Mouse (Mus musculus): ENCODE data around the gene Acat1.

Acat1 gene

DNA sequence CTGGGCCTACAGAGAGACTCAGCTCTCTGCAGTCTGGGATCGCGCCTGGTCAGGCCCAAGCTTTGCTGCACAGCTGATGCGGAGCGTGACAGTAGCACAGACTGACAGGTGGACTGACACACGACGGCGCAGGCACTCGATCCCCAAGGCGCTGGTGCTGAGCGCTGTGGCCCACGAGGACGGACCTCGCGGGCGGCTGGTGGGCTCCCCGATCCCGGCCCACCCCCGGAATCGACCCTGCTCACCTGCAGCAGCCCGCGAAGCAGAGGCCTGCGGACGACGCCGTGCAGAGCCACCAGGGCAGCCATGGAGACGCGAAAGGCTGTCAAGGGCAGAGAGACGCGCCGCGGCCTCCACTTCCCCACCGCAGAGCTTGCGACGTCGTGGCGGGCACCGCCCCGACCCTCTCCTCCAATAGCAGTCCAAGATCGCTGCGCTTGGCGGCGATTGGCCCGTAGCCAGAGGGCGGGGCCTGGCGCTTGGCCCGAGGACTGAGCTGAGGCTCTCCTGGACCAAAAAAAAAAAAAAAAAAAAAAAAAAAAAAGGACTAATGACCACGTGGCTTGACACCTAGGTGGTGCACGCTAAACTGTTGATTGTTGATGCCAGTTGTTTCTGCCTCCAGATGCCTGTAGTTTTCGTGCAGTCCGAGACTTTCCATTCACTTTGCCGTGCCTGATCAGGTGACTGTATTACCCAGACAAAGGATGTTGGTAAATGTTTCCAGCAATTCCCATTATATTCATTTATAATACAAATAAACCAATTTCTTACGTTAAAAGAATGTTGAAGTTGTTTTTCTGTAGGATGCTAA, at the start of gene Acat1:
Gene Acat1 (minus strand): TSS at position 415 of the 814 bp plus-strand sequence.
- DNase-seq (ENCODE audit: low spot score in 2 of 2): peak; percentile 77 to 88

GRCm38 (mm10) chr9:53634796-53635195, 24.6 kb upstream of the Acat1 start:
- DNase-seq (ENCODE audit: low spot score in 2 of 2): no peak

DNA sequence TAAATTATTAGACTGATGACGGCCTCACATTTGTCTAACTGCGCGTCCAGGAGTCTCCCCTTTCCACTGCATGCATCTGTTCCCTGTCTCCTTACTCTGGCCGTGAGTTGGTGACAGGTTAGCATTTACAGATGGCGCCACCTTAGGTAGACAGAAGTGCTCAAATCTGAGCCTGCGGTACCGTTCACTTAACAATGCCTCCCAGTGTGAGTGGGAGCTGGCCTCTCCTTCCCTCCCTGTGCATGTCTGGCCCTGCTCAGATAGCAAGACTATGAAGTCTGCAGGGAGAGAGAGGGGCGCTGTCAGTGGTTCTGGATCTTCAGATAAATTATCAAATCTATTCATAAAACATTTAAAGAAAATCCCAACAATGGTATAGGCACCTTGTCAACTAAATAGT, 5.1 kb upstream of the Acat1 start:
- DNase-seq (ENCODE audit: low spot score in 2 of 2): no peak

DNA sequence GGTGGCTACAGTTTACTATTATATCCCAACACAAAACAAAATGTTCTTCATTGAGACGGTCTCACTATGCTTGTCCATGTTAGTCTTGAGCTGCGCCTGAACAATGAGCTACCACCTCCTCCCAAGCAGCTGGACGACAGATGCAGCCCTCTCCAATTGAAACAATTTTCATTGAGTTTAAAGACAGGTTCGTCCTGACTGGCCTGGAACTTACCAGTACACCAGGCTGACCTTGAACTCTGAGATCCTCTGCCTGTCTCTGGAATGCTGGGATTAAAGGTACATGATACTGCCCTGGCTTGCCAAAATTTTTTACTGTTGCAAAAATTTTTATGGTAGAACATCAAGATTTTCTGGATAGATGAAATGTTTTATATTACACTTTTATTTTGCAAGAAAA, 4.1 kb upstream of the Acat1 start:
- no peak for DNase-seq (ENCODE audit: low spot score in 2 of 2)

- DNase-seq (ENCODE audit: low spot score in 2 of 2): no peak
Observed at GRCm38 (mm10) chr9:53609306-53609967, 745 bp downstream of the Acat1 start.

DNA sequence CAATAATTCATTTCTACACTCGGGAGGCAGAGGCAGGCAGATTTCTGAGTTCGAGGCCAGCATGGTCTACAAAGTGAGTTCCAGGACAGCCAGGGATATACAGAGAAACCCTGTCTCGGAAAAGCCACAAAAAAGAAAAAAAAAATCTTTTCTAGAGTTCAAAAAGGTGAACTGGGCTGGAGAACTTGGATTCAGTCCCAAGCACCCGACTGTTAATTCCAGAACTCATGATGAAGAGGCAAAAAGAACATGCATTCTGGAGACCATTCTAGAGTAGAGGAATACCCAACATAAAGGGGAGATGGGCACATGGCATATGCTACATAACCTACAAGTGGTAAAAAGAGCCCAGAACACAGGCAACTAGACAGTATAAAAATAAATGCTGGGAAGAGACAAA, 2.4 kb downstream of the Acat1 start:
- DNase-seq (ENCODE audit: low spot score in 2 of 2): no peak

DNA sequence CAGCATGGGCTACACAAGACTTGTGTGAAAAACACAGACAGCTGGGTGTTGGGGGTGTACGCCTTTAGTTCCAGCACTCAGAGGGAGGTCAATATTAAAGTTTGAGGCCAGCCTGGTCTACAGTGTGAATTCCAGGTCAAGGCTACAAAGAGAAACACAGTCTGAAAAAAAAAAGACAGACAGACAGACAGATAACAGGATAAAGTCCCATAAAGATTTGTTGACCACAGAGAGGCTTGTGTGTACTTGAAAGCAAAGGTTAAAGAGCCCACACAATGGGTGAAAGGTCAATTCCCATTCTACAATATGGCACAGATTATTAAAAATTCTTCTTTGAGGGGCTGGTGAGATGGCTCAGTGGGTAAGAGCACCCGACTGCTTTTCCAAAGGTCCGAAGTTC, 3.0 kb downstream of the Acat1 start:
- DNase-seq (ENCODE audit: low spot score in 2 of 2): no peak

DNA sequence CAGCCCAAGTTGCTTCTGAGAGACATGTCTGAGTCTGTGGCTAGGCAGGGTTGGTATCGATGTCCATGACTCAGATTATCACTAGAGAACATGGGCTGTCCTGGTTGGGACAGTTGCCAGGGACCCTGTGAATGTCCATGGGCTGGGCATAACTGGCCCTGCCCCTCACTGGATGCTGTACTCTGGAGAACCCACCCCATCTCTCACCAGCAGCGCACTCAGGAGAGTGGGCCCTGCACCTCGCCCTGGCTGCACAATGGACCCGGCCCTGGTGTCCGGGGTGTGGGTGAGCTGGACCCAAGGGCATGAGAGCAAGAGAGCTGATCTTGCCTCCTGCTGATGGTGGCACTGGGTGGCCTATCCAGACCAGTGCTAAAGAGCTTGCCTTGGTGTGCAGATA, 5.2 kb downstream of the Acat1 start:
- DNase-seq (ENCODE audit: low spot score in 2 of 2): no peak

- no peak for DNase-seq (ENCODE audit: low spot score in 2 of 2)
Observed at GRCm38 (mm10) chr9:53603849-53604248, 6.3 kb downstream of the Acat1 start.

GRCm38 (mm10) chr9:53603384-53603783, 6.8 kb downstream of the Acat1 start:
- DNase-seq (ENCODE audit: low spot score in 2 of 2): no peak

DNA sequence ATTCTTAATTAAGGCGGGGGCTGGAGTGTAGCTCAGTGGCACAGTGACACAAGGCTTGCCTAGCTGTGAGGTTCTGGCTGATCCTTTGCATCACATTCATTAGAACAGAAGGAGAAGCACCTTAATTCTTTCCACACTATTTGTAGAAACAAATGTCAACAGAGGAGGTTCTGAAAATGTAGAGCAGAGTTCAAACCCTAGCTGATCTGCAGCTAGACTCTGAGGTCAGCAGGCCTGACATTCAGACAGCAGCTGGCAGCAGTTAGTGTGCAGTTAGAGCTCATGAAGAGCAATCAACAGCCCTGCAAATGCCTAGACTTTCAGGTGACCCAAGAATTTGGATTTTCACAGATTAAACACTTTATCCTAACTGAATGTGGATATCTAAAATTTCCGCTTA, 8.6 kb downstream of the Acat1 start:
- no peak for DNase-seq (ENCODE audit: low spot score in 2 of 2)

DNA sequence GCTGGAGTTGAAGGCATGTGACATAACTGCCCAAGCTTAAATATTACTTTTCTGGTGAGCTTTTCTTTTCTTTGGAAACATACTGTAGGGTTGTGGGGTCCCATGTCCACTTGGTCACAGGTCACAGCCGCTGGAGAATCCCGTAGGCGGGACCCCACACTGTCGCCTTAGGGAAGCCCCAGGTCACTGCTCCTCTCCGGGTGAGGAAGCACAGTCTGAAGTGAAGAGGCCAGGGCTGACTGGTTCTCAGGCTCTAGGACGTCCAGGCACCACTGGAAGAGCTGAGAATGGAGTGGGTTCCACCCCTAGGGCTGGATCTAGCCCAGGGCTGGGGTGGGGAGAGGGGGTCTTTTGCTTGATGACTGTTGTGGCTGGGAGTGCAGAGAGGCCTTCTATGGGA, 11.6 kb downstream of the Acat1 start:
- no peak for DNase-seq (ENCODE audit: low spot score in 2 of 2)

DNA sequence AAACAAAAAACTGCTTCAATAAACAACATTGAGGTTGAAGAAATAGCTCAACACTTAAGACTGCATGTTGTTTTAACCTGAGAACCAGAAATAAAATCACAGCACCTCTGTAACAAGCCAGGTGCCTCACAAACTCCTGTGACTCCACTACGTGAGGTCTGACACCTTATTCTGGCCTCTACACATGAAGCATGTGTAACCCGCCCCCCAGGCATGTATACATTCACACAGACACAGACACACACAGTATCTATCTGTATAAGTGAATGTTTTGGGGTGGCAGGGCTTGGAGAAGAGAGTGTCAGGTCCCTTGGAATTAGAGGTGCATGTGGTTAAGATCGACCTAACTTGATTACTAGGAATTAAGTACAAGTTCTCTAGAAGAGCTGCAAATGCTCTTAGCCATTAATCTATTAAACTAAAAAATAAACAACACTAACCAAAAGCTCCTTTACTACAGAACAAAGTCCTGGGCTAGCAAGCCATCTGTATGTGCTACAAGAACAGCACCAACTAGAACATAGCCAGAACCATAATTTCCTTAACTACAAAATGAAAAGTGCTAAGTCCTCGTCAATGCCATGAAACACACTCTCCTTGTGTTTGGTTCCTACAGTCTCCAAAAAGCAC, 13.1 kb downstream of the Acat1 start:
- no peak for DNase-seq (ENCODE audit: low spot score in 2 of 2)

DNA sequence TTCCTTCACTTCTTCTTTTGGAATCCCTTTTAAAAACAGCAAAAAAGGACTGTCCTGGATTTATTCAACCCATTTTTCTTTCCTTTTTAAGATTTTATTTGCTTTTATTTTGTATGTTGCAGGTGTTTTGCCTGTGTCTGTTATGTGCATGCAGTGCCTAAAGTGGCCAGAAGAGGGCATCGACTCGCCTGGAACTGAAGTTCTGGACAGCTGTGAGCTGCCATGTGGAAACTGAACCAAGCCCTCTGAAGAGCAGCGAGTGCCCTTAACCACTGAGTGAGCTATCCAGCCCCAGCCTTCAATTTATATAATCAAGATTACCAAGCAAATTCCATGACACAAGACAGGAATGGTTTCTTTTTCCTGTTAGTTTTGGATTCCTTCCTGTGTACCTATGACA, 15.4 kb downstream of the Acat1 start:
- DNase-seq (ENCODE audit: low spot score in 2 of 2): peak; percentile 38 to 51

GRCm38 (mm10) chr9:53581870-53582269, 28.3 kb downstream of the Acat1 start:
- DNase-seq (ENCODE audit: low spot score in 2 of 2): no peak

- DNase-seq (ENCODE audit: low spot score in 2 of 2): no peak
Observed at GRCm38 (mm10) chr9:53575721-53576120, 34.5 kb downstream of the Acat1 start.

GRCm38 (mm10) chr9:53572516-53573307, 37.5 kb downstream of the Acat1 start:
- no peak for DNase-seq (ENCODE audit: low spot score in 2 of 2)

DNA sequence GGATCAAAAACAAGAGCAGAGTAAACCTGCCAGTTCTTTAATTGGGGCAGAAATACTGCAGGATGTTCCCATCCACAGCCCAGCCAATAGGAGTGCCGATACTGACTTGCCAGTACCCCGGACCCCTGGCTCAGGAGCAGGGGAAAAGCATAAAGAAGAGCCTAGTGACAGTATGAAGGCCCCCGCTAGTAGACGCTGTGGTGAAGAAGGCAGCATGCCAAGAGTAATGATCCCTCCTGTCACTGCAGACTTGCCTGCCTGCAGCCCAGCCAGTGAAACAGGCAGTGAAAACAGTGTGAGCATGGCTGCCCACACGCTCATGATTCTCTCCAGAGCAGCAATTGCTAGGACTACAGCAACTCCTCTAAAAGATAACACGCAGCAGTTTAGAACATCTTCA, 39.5 kb downstream of the Acat1 start:
- no peak for DNase-seq (ENCODE audit: low spot score in 2 of 2)

GRCm38 (mm10) chr9:53537336-53537965, 72.7 kb downstream of the Acat1 start:
- DNase-seq (ENCODE audit: low spot score in 2 of 2): peak in 1 of 2 experiments; percentile 3

- DNase-seq (ENCODE audit: low spot score in 2 of 2): peak; percentile 97 to 99
Observed at GRCm38 (mm10) chr9:53536558-53537320, 73.4 kb downstream of the Acat1 start, which contains the start of the genes Atm and Npat. Gene Atm, minus strand, starts transcription at chr9:53536740. Gene Npat, plus strand, starts transcription at chr9:53537047.
